Mouse (Mus musculus): Measurements from ENCODE around the gene Pla2r1. TPM values are rescaled to one million over a fixed set of nuclear protein-coding genes. Genes with fewer than 3 reads are reported as not detected.

Pla2r1 gene
- polyA plus RNA-seq, 1 experiment, result 36.2 TPM

- no peak for DNase-seq (ENCODE audit: low spot score)
These were observed 49.1 kb downstream of the Pla2r1 start for GRCm38 (mm10) chr2:60503991-60504390.

DNA sequence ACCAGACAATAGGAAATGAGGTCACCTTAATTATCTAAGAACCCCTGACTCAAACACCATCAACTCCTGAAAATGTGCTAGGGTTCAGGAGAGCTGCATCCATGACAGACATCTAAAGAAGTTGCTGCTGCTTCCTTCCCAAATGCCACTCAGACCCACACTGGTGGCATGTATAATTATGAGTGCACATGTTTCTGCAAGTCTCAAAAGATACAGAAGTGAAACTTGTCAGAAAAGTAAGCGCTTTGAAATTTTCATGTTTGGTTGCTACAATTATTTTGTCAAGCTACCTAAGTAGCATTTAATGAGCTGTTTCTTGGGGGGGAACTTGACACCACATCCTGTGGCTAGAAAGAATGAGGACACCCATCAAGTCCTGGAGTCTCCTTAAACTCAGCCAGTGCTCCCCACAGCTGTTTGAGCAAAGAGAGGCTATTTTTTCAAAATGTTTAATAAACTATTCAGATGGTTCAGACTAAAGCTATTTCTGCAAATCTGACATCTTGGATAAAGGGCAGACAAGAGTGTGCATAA lies 52.5 kb downstream of the Pla2r1 start:
- no peak for DNase-seq (ENCODE audit: low spot score)

GRCm38 (mm10) chr2:60479906-60480305 lies 73.2 kb downstream of the Pla2r1 start:
- DNase-seq (ENCODE audit: low spot score), result no peak

- DNase-seq (ENCODE audit: low spot score), result no peak
These were observed 74.3 kb downstream of the Pla2r1 start for GRCm38 (mm10) chr2:60478778-60479177.

- no peak for DNase-seq (ENCODE audit: low spot score)
These were observed 84.0 kb downstream of the Pla2r1 start for GRCm38 (mm10) chr2:60468901-60469770.

DNA sequence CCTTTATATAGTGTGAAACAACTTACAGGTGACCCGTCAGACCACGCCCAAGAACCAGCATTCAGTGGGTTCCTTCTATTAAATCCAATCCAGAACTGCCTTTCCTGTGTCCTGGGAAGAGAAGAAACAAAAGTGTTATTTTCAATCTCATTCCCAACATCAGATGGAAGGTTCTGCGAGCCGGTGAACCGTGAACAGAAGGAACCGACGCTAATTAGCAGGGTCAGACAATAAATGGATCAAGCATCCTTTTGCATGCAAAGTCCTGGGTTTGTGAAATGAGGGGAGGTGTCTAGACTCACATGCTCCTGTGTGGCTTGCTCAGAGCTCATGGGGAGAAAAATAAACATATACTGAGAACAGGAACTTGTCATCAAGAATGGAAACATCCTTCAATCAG lies 100.7 kb downstream of the Pla2r1 start:
- DNase-seq (ENCODE audit: low spot score), result no peak

- DNase-seq (ENCODE audit: low spot score), result no peak
These were observed 101.9 kb downstream of the Pla2r1 start for GRCm38 (mm10) chr2:60451119-60451773.

DNA sequence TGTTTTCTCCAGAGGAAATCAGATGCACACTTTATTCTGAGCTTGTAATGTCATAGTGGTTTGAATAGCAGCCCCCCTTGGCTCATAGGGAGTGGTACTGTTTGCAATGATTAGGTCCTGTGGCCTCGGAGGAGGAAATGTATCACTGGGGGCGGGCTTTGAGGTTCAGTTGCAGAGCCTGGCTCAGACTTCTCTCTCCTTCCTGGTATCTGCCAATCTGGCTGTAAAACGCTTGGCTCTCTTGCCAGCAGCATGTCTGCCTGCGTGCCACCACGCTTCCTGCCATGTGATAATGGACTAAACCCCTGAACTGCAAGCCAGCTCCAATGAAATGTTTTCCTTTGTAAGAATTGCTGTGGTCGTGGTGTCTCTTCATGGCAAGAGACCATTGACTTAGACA lies 103.4 kb downstream of the Pla2r1 start:
- DNase-seq (ENCODE audit: low spot score), result no peak

- DNase-seq (ENCODE audit: low spot score), result no peak
These were observed 108.2 kb downstream of the Pla2r1 start for GRCm38 (mm10) chr2:60444711-60445509.

DNA sequence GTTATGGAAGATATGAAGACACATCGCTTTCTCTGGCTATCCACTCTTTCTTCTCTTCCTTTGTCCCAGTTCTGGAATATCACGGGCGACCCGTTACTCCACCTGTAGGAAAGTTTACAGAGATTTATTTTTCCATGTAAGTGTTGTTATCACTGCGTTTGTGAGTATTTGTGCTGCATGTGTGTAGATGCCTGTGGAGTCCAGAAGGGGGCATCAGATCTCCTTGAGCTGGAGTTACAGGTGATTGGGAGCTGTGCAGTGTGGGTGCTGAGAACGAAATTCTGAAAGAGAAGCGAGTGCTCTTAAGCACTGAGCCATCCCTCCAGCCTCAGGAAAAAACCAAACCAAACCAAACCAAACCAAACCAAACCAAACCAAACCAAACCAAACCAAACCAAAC lies 109.8 kb downstream of the Pla2r1 start:
- DNase-seq (ENCODE audit: low spot score), result no peak

- no peak for DNase-seq (ENCODE audit: low spot score)
These were observed 111.2 kb downstream of the Pla2r1 start for GRCm38 (mm10) chr2:60441875-60442274.

- no peak for DNase-seq (ENCODE audit: low spot score)
These were observed 116.3 kb downstream of the Pla2r1 start for GRCm38 (mm10) chr2:60436802-60437201.

DNA sequence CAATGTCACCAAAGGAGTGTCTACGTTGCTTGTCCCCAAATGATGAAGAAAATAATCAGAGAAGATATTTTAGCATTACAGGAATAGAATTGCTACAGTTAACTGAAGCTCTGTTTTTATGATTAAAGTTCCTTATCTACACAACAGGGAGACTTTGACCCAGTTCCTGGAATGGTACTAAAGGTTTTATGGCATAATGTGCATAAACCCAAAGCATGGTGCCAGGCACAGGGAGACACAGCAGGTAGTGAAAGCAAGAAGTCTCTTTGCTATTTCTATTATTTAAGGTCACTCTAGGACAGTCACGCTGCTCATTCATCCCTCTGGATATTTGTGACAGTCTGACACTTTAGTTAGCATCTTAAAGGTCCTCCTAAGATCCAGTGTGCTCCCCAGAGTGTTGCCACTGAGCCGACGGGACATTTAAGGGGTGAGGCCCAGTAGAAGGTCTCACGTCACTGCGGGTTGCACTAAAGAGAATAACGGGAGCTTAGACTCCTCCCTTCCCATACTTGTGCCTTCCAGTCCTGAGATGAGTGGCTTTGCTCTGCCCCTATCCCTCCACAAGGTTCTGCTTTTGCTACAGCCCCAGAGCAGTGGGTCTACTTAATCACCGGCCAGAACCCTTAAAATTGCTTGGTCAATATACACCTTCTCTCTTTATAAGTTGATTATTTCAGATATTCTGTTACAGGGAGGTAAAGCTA lies 122.6 kb downstream of the Pla2r1 start:
- DNase-seq (ENCODE audit: low spot score), result no peak

DNA sequence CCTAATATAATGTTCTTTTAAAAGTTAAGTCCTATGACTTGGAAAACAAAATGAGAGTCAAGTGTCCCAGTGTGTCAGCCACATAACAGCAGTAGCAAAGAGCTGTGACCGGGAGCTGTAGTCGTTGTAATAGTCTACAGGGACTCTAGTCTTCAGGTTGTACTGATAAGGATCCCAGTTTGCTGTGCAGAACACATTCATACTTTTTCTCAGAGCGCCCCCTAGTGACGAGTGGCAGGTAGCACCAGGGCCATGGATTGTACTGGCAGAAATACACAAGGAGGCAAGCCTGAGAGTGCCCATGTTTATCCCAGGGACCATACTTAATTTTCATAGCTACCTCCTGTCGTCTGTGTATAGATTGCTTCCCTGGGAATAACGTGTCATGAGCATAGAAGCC lies 135.0 kb downstream of the Pla2r1 start:
- peak; percentile 32 for DNase-seq (ENCODE audit: low spot score)

DNA sequence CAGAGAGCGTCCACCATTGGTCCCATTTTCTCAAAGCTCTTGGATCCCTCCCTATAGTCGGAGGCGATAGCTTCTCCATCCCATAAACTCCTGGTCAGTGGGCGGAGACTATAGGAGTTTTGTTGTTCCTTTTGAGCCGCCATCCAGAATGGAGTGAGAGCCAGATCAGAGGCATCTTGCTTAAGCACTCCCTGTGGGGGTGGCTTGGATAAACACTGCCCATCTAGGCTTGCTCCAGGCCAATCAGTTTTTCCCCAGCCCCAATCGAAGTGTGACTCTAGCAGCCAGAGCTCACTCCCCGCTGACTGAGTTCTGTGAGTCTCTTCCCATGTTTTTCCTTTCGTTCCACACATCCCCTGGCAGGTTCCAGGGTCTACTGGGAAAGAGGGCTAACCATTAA lies 138.8 kb downstream of the Pla2r1 start:
- DNase-seq (ENCODE audit: low spot score), result no peak

- no peak for DNase-seq (ENCODE audit: low spot score)
These were observed 140.0 kb downstream of the Pla2r1 start for GRCm38 (mm10) chr2:60413006-60413650.

DNA sequence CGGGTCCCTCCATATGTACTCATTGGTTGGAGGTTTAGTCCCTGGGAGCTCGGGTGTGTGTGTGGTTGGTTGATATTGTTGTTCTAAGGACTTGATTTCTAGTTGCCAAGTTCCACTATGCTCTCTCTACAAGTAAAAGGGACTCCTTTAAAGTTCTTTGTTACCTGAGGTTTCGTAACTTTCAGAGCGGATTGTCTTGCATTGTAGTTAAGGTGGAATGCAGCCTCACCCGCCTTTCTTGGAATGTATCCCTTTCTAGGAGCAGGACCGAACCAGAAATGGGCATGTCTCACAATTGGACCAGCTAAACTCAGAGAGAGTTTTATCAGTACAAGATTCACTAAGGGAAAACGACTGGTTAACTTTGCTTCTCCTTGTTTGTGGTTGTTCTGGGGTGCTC lies 141.9 kb downstream of the Pla2r1 start:
- DNase-seq (ENCODE audit: low spot score), result no peak

DNA sequence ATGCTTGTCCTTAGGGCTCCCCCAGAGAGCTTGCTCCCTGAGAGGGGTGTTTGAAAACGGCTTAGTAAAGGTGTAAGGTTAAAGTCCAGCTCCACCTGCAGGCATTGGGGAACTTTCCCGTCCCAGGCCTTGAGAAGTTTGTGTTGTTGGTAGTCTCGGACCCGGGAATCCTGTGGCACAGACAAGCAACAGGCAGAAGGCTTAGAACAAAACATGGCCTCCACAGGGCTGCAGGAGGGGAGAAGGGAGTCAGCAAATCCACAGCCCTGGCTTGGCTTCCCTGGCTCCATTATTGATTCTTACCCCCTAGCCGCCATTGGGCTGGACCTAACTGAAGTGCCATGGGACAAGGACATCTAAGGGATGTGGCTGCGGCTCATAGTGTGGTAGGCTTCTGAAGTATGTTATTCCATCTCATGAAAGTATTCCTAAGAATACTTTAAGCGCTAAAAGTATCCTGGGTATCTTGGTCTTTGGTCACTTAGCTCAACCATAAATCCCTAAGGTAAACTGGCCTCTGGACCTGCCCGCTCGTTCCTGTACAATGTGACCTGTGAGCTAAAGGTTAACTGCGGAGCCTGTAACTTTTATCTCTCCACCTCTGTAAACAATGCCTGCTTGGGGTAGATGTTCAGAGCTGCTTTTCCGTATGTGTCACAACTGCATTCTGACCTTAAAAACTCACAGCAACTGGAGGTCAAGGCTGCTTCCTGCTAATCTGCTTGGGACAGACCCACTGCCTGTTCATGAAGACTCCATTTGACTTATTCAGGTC lies 142.9 kb downstream of the Pla2r1 start:
- DNase-seq (ENCODE audit: low spot score), result no peak

DNA sequence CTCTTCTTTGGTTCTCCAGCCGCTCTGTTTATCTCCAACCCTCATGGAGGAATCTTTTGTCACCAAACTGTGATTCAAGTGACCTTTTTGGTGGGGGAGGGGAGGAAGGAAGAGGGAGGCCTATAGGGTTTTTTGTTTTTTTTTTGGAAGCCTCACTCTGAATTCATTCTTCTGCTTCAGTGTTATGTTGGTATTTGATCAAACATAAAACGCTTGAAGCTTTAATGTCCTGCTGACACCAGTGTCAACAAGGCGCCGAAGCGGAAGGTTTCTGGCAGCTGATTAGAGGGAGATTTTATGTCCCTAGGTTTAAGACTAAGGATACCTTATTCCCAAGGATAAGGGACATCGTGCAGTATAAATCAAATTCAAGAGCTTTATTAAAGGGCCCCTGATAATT lies 143.9 kb downstream of the Pla2r1 start:
- no peak for DNase-seq (ENCODE audit: low spot score)

- no peak for DNase-seq (ENCODE audit: low spot score)
These were observed 145.7 kb downstream of the Pla2r1 start for GRCm38 (mm10) chr2:60407387-60407786.
